ENCODE assay signal across 8 mouse cellular contexts in the genomic region with DNA sequence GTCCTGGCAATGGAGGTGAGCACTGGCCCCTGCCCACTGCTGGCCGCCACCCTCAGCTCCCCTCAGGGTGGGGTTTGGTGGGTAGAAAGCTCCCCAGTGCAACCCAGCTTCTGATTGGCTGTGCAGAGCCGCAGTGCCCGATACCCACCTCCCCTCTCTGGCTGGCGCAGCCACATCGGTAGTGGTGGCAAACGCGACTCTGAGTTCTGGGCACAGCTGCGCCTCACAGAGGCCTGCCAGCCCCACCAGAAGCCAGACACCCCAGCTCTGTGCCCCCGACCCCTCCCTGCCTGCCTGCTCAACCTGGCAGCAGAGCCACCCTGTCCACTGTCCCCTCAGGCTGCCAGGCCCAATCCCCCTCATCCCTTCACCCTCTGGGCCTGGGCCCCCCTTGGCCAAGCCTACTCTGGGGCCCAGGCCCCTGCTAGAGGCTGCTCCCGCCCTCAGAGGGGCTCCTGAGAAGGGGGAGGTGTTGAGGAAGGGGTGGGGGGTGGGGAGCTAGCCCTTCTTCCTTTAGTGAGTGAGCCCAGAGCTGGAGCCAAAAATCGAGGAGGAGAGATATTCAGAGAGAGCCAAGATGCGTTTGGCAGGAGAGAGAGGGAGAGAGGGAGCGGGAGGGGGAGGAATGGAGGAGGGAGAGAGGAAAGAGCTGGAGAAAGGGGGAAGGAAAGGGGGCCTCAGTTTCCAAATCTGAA. TPM values are rescaled to one million over a fixed set of nuclear protein-coding genes. Genes with fewer than 3 reads are reported as not detected.
DNase-seq lines count a peak whose midpoint lies in the region; ATAC-seq and TF ChIP-seq lines count a peak whose summit lies in the region.

No protein-coding gene starts in this region.

- H3K27me3 ChIP-seq in embryonic facial prominence, embryonic 12.5 days: peaks cover 96% of the 10 kb centered on the region
- H3K27me3 ChIP-seq in embryonic facial prominence, embryonic 10.5 days (replicated peaks; ENCODE audit: low read depth, poor library complexity, severe bottlenecking): peaks cover 100% of the 10 kb centered on the region
- peaks cover 36% of the 10 kb centered on the region for H3K27me3 ChIP-seq in midbrain, postnatal 0 days (ENCODE audit: insufficient read depth, low read length)

- peaks cover 13% of the 10 kb centered on the region for H3K36me3 ChIP-seq in embryonic facial prominence, embryonic 12.5 days
- H3K36me3 ChIP-seq in embryonic facial prominence, embryonic 10.5 days (replicated peaks): no peaks in the 10 kb centered on the region
- H3K36me3 ChIP-seq in midbrain, postnatal 0 days (ENCODE audit: insufficient read depth, low read length): no peaks in the 10 kb centered on the region

- H3K4me2 ChIP-seq in embryonic facial prominence, embryonic 12.5 days (replicated peaks): no peak overlapping the region
- peak overlapping the region; percentile 16; the same call in 1 of the 2 replicates for H3K4me2 ChIP-seq in midbrain, postnatal 0 days (ENCODE audit: low read depth, low read length, poor library complexity, severe bottlenecking)

- H3K4me3 ChIP-seq in embryonic facial prominence, embryonic 12.5 days: no peak overlapping the region
- H3K4me3 ChIP-seq in embryonic facial prominence, embryonic 10.5 days: no peak overlapping the region
- H3K4me3 ChIP-seq in midbrain, postnatal 0 days (ENCODE audit: low read depth, low read length): no peak overlapping the region

- 55% methylated on average over 13 of the region's 13 CpGs for WGBS in embryonic facial prominence, embryonic 12.5 days
- 51% methylated on average over 13 of the region's 13 CpGs for WGBS in embryonic facial prominence, embryonic 10.5 days
- 51% methylated on average over 12 of the region's 13 CpGs for WGBS in midbrain, postnatal 0 days

- ATAC-seq in embryonic facial prominence, embryonic 12.5 days (ENCODE audit: insufficient number of reproducible peaks, insufficient read depth, low FRiP score, low TSS enrichment): 0 out of 2 replicates have a peak, but pooled peaks have one; percentile 18
- peak; percentile 85 for ATAC-seq in midbrain, postnatal 0 days (ENCODE audit: low FRiP score)

- no peaks in the 10 kb centered on the region for H3K9me3 ChIP-seq in embryonic facial prominence, embryonic 12.5 days
- H3K9me3 ChIP-seq in embryonic facial prominence, embryonic 10.5 days: no peaks in the 10 kb centered on the region
- H3K9me3 ChIP-seq in midbrain, postnatal 0 days (ENCODE audit: low read length): no peaks in the 10 kb centered on the region

- H3K27ac ChIP-seq in embryonic facial prominence, embryonic 12.5 days: no peak overlapping the region
- H3K27ac ChIP-seq in embryonic facial prominence, embryonic 10.5 days (replicated peaks): no peak overlapping the region
- peak overlapping the region; percentile 69 for H3K27ac ChIP-seq in midbrain, postnatal 0 days (ENCODE audit: low read depth, low read length)

- DNase-seq in embryonic facial prominence, embryonic 10.5 days (ENCODE audit: low spot score): no peak
- DNase-seq in 3134 (ENCODE audit: extremely low read depth, insufficient read length, low spot score): peak; percentile 61
- peak; percentile 38 for DNase-seq in fibroblast of lung, adult 2 months (ENCODE audit: low read depth)
- peak; percentile 67 for DNase-seq in heart, postnatal 4 days
- peak; percentile 94 for DNase-seq in midbrain, postnatal 0 days (ENCODE audit: low spot score)
- no peak for DNase-seq in spleen, adult 18-20 months
- no peak for DNase-seq in adrenal gland, adult (ENCODE audit: inconsistent age in 2 of 2, low spot score in 1 of 2)

- H3K4me1 ChIP-seq in embryonic facial prominence, embryonic 12.5 days: peaks cover 30% of the 10 kb centered on the region
- H3K4me1 ChIP-seq in embryonic facial prominence, embryonic 10.5 days: peaks cover 7% of the 10 kb centered on the region
- H3K4me1 ChIP-seq in midbrain, postnatal 0 days (ENCODE audit: insufficient read depth, low read length): 0 out of 2 replicates have a peak, but pooled peaks cover 10% of the 10 kb centered on the region

- no peak overlapping the region for H3K9ac ChIP-seq in embryonic facial prominence, embryonic 12.5 days
- no peak overlapping the region for H3K9ac ChIP-seq in midbrain, postnatal 0 days (replicated peaks; ENCODE audit: low read length, poor library complexity, severe bottlenecking)

- no peak for TF ChIP-seq CTCF in midbrain, postnatal 0 days (IDR thresholded peaks at IDR 0.05)

RNA-seq across cellular contexts. Expression of a gene that starts 6.2 kb away (rescaled TPM):
- 18.4 and 21.2 TPM in 2 replicates for polyA plus RNA-seq in embryonic facial prominence, embryonic 12.5 days (2016; fragmentation: Nextera tagmentation; extraction: Ambion mirVana)
- 0.29 and 0.77 TPM in 2 replicates for polyA plus RNA-seq in embryonic facial prominence, embryonic 10.5 days (2016; fragmentation: Nextera tagmentation; extraction: Ambion mirVana)
- 100 to 1,000 TPM; 189 to 211 TPM for total RNA-seq in heart, postnatal 4 days (2021)
- total RNA-seq in midbrain, postnatal 0 days (2014; rRNA removed): 40.1 and 62.5 TPM in 2 replicates
- polyA plus RNA-seq in midbrain, postnatal 0 days (2015; fragmentation: Nextera tagmentation; extraction: Ambion mirVana): 41.7 and 53.7 TPM in 2 replicates

RNA-seq across cellular contexts. Expression of a gene that starts 28.7 kb away (rescaled TPM):
- 5.3 and 5.5 TPM in 2 replicates for polyA plus RNA-seq in embryonic facial prominence, embryonic 12.5 days (2016; fragmentation: Nextera tagmentation; extraction: Ambion mirVana)
- 2.8 and 3.0 TPM in 2 replicates for polyA plus RNA-seq in embryonic facial prominence, embryonic 10.5 days (2016; fragmentation: Nextera tagmentation; extraction: Ambion mirVana)
- total RNA-seq in heart, postnatal 4 days (2021): 1 to 10 TPM; 3.4 to 3.6 TPM
- 7.6 and 7.7 TPM in 2 replicates for total RNA-seq in midbrain, postnatal 0 days (2014; rRNA removed)
- 12.6 and 14.5 TPM in 2 replicates for polyA plus RNA-seq in midbrain, postnatal 0 days (2015; fragmentation: Nextera tagmentation; extraction: Ambion mirVana)

RNA-seq across cellular contexts. Expression of a gene that starts 37.4 kb away (rescaled TPM):
- 46.7 and 46.8 TPM in 2 replicates for polyA plus RNA-seq in embryonic facial prominence, embryonic 12.5 days (2016; fragmentation: Nextera tagmentation; extraction: Ambion mirVana)
- 45.2 and 47.3 TPM in 2 replicates for polyA plus RNA-seq in embryonic facial prominence, embryonic 10.5 days (2016; fragmentation: Nextera tagmentation; extraction: Ambion mirVana)
- total RNA-seq in heart, postnatal 4 days (2021): 10 to 100 TPM; 24.2 to 26.2 TPM
- 27.5 and 28.2 TPM in 2 replicates for total RNA-seq in midbrain, postnatal 0 days (2014; rRNA removed)
- polyA plus RNA-seq in midbrain, postnatal 0 days (2015; fragmentation: Nextera tagmentation; extraction: Ambion mirVana): 42.9 and 45.1 TPM in 2 replicates

RNA-seq across cellular contexts. Expression of a gene that starts 46.5 kb away (rescaled TPM):
- polyA plus RNA-seq in embryonic facial prominence, embryonic 12.5 days (2016; fragmentation: Nextera tagmentation; extraction: Ambion mirVana): 96.0 TPM in 2 replicates
- polyA plus RNA-seq in embryonic facial prominence, embryonic 10.5 days (2016; fragmentation: Nextera tagmentation; extraction: Ambion mirVana): 112 and 122 TPM in 2 replicates
- 10 to 100 TPM; 90.9 to 91.8 TPM for total RNA-seq in heart, postnatal 4 days (2021)
- total RNA-seq in midbrain, postnatal 0 days (2014; rRNA removed): 43.8 and 57.5 TPM in 2 replicates
- 83.5 and 88.3 TPM in 2 replicates for polyA plus RNA-seq in midbrain, postnatal 0 days (2015; fragmentation: Nextera tagmentation; extraction: Ambion mirVana)

RNA-seq across cellular contexts. Expression of a gene that starts 52.8 kb away (rescaled TPM):
- 919 and 944 TPM in 2 replicates for polyA plus RNA-seq in embryonic facial prominence, embryonic 12.5 days (2016; fragmentation: Nextera tagmentation; extraction: Ambion mirVana)
- polyA plus RNA-seq in embryonic facial prominence, embryonic 10.5 days (2016; fragmentation: Nextera tagmentation; extraction: Ambion mirVana): 758 and 801 TPM in 2 replicates
- total RNA-seq in heart, postnatal 4 days (2021): 100 to 1,000 TPM; 320 to 358 TPM
- 369 and 436 TPM in 2 replicates for total RNA-seq in midbrain, postnatal 0 days (2014; rRNA removed)
- polyA plus RNA-seq in midbrain, postnatal 0 days (2015; fragmentation: Nextera tagmentation; extraction: Ambion mirVana): 444 and 445 TPM in 2 replicates

Comparison
In these comparisons a context has a peak if more than half of its experiments do, and no peak if none do; other contexts are left out.
1. RNA of a gene that starts 6.2 kb away (polyA plus RNA-seq): 41.7 to 53.7 TPM in midbrain, postnatal 0 days and 18.4 to 21.2 TPM in embryonic facial prominence, embryonic 12.5 days; 0.29 to 0.77 TPM in embryonic facial prominence, embryonic 10.5 days; every median in the first group is over 10 times any median in the second.
2. DNase-seq: peak in 3134 (single experiment), fibroblast of lung, adult 2 months (single experiment), heart, postnatal 4 days (single experiment) and midbrain, postnatal 0 days (single experiment); none in embryonic facial prominence, embryonic 10.5 days (single experiment), spleen, adult 18-20 months (0 of 2) and adrenal gland, adult (0 of 2).